Mouse (Mus musculus) midbrain, embryonic 14.5 days (tissue): ENCODE results near the gene Col7a1. TPM values are rescaled to one million over a fixed set of nuclear protein-coding genes. Genes with fewer than 3 reads are reported as not detected.
A peak's percentile ranks its signal among the peaks of the same experiment; 100 is the strongest.

Experiments
- ATAC-seq: fragments of 200-750 bp; cut with Nextera tagmentation; 2 replicates; pipeline ENCODE4 v1.8.0; 2017; ENCODE audit warnings: moderate number of reproducible peaks, moderate library complexity; ENCODE audit not compliant: low FRiP score, low TSS enrichment
- DNase-seq: peaks from one replicate; pipeline ENCODE4 v3.0.0-alpha.2; 2015
- H3K27ac ChIP-seq: fragments of 300-500 bp; sonication (generic); replicated peaks from 2 replicates; pipeline ENCODE4 v1.5.1; 2014; ENCODE audit warnings: mild to moderate bottlenecking, low read depth, low read length, moderate library complexity
- H3K27me3 ChIP-seq: fragments of 300-500 bp; sonication (generic); 2 replicates; pipeline ENCODE4 v1.6.1; 2014; ENCODE audit warnings: low read length, control low read depth, mixed read lengths; ENCODE audit not compliant: control insufficient read depth, insufficient read depth
- H3K36me3 ChIP-seq: fragments of 300-500 bp; sonication (generic); 2 replicates; pipeline ENCODE4 v1.6.1; 2014; ENCODE audit warnings: low read length, control low read depth; ENCODE audit not compliant: control insufficient read depth, insufficient read depth
- H3K4me1 ChIP-seq: fragments of 300-500 bp; sonication (generic); 2 replicates; pipeline ENCODE4 v1.6.1; 2014; ENCODE audit warnings: mild to moderate bottlenecking, antibody characterized with exemption, low read length, control low read depth; ENCODE audit not compliant: control insufficient read depth, insufficient read depth
- H3K4me2 ChIP-seq: fragments of 300-500 bp; sonication (generic); 2 replicates; pipeline ENCODE4 v1.6.1; 2014; ENCODE audit warnings: mild to moderate bottlenecking, low read length, moderate library complexity
- H3K4me3 ChIP-seq: fragments of 300-500 bp; sonication (generic); replicated peaks from 2 replicates; pipeline ENCODE4 v1.5.1; 2014; ENCODE audit warnings: low read depth, low read length
- H3K9ac ChIP-seq: fragments of 300-500 bp; sonication (generic); replicated peaks from 2 replicates; pipeline ENCODE4 v1.6.1; 2014; ENCODE audit warnings: mild to moderate bottlenecking, low read length, moderate library complexity
- H3K9me3 ChIP-seq: fragments of 300-500 bp; sonication (generic); 2 replicates; pipeline ENCODE4 v1.6.1; 2016; ENCODE audit warnings: low read length, control low read depth, mixed read lengths; ENCODE audit not compliant: control insufficient read depth
- WGBS: fragments of 180-500 bp; shearing (Covaris S2); extraction: QIAGEN DNeasy Blood & Tissue Kit; methylation state at CpG from one replicate; pipeline ENCODE4 v1.1.7; 2014; 5-methylcytosine and 5-hydroxymethylcytosine counted together
- polyA plus RNA-seq: library from polyadenylated mRNA; unstranded; fragments of >200 nt; fragmentation: Nextera tagmentation; extraction: Ambion mirVana; gene quantifications from 2 replicates; pipeline ENCODE4 v1.2.1, GENCODE M21; 2014

Gene Col7a1
- polyA plus RNA-seq, 1 experiment from 2014 or later: 1.5 TPM

DNA sequence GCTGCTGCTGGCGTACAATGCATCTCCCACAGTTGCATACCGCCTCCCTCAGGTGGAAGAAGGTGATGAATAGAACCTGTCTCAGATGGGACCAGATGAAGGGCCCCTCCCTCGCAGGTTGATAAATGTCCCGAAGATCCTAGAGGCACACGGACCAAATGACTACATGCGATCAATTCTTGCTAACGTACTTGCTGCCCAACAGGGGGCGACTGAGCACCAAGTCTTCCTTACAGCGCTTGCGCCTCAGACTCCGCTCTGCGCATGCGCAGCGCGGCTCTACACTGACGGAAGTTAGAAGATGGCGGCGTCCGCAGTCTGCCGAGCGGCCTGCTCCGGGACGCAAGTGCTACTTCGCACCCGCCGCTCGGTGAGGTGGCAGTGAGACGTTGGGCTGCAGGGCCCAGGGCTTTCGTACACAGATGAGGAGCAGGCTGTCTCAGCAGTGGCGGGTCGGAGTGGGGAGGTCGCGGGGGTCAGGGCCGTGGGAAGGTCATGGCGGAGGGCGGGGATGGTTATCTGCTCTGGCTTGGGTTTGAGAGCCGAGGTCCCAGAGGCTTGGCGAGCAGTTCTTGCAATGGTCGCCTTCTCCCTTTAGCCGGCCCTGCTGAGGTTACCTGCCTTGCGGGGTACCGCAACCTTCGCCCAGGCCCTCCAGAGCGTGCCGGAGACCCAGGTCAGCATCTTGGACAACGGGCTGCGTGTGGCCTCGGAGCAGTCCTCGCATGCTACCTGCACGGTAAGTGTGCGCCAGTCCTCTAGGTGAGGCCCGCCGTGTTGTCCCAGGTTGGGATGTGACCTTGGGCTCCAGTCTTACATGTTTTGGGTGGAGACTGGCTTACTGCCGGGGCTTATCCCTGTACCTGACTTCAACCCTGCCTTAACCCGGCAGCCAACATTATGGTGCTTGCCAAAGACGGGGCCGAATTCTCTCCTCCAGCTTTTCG, 16.7 kb upstream of the Col7a1 start, which contains the start of gene Uqcrc1:
Gene Uqcrc1, plus strand, starts transcription at position 216 of the 947 bp plus-strand sequence.
- WGBS: 1% methylated on average over 58 of the region's 58 CpGs
- Histone ChIP-seq H3K9ac (peak within 1 kb of the TSS; percentile 87), H3K4me3 (peak within 1 kb of the TSS; percentile 86), H3K4me2 (peak within 1 kb of the TSS; percentile 76), H3K4me1 (peaks cover 5% of the 10 kb centered on the region; the same call in 1 of the 2 replicates), H3K9me3 (no peaks in the 10 kb centered on the region), H3K27ac (peak within 1 kb of the TSS; percentile 78), H3K27me3 (no peaks in the 10 kb centered on the region), H3K36me3 (peaks cover 34% of the 10 kb centered on the region)
- DNase-seq (peak; percentile 100), ATAC-seq (peak; percentile 89)

- Histone ChIP-seq H3K4me1 (no peaks in the 10 kb centered on the region), H3K27me3 (no peaks in the 10 kb centered on the region), H3K9ac (no peak overlapping the region), H3K4me3 (no peak overlapping the region), H3K9me3 (no peaks in the 10 kb centered on the region), H3K36me3 (peaks cover 92% of the 10 kb centered on the region), H3K4me2 (no peak overlapping the region), H3K27ac (no peak overlapping the region)
- 88% methylated on average over 9 of the region's 9 CpGs for whole genome bisulfite sequencing
- ATAC-seq: no peak
- no peak for DNase-seq
Measured at GRCm38 (mm10) chr9:108945111-108945510, 8.3 kb upstream of the Col7a1 start.

DNA sequence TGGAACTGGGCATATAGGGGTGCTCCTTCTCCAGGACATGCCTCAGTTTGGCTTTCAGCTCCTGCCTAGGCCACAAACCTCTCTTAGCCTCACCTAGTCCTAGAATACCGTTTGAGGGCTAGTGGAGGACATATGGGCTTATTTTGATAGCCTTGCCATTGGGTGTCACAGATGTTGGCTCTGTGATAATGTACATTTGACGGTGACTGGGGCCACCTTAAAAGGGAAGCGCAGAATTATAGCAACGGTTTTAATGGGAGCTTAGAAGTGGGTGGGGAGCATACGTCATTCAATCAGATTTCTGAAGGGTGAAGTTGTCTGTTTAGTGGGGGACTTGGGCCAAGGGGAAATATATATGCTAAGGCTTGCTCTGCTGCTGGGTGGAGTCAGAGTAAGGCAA, 7.8 kb upstream of the Col7a1 start:
- H3K9ac ChIP-seq: no peak overlapping the region
- H3K4me2 ChIP-seq: no peak overlapping the region
- DNase-seq: no peak
- no peaks in the 10 kb centered on the region for H3K27me3 ChIP-seq
- H3K4me1 ChIP-seq: no peaks in the 10 kb centered on the region
- WGBS: 89% methylated on average over 5 of the region's 5 CpGs
- H3K36me3 ChIP-seq: peaks cover 92% of the 10 kb centered on the region
- no peak for ATAC-seq
- H3K9me3 ChIP-seq: no peaks in the 10 kb centered on the region
- H3K4me3 ChIP-seq: no peak overlapping the region
- H3K27ac ChIP-seq: no peak overlapping the region

GRCm38 (mm10) chr9:108949231-108949966, 4.0 kb upstream of the Col7a1 start:
- Histone ChIP-seq H3K4me1 (no peaks in the 10 kb centered on the region), H3K9me3 (no peaks in the 10 kb centered on the region), H3K9ac (no peak overlapping the region), H3K4me3 (no peak overlapping the region), H3K27me3 (peaks cover 15% of the 10 kb centered on the region; the same call in 1 of the 2 replicates), H3K4me2 (no peak overlapping the region), H3K27ac (no peak overlapping the region), H3K36me3 (peaks cover 67% of the 10 kb centered on the region)
- no peak for DNase-seq
- WGBS: 85% methylated on average over 13 of the region's 13 CpGs
- ATAC-seq: no peak

GRCm38 (mm10) chr9:108949967-108950728, 3.2 kb upstream of the Col7a1 start:
- no peak overlapping the region for H3K4me2 ChIP-seq
- no peak for ATAC-seq
- no peaks in the 10 kb centered on the region for H3K9me3 ChIP-seq
- peaks cover 59% of the 10 kb centered on the region for H3K36me3 ChIP-seq
- no peak overlapping the region for H3K4me3 ChIP-seq
- H3K27me3 ChIP-seq: peaks cover 15% of the 10 kb centered on the region; the same call in 1 of the 2 replicates
- 0 out of 2 replicates have a peak overlapping the region, but pooled peaks have one; percentile 37 for H3K27ac ChIP-seq
- DNase-seq: no peak
- no peak overlapping the region for H3K9ac ChIP-seq
- WGBS: 90% methylated on average over 9 of the region's 9 CpGs
- H3K4me1 ChIP-seq: no peaks in the 10 kb centered on the region

- WGBS: 92% methylated on average over 11 of the region's 11 CpGs
- Histone ChIP-seq H3K4me1 (no peaks in the 10 kb centered on the region), H3K27me3 (peaks cover 15% of the 10 kb centered on the region; the same call in 1 of the 2 replicates), H3K4me3 (no peak overlapping the region), H3K9ac (no peak overlapping the region), H3K27ac (no peak overlapping the region), H3K4me2 (no peak overlapping the region), H3K36me3 (peaks cover 8% of the 10 kb centered on the region), H3K9me3 (no peaks in the 10 kb centered on the region)
- no peak for DNase-seq
- ATAC-seq: no peak
Measured at GRCm38 (mm10) chr9:108955241-108955640, 1.9 kb downstream of the Col7a1 start.

GRCm38 (mm10) chr9:108955846-108956245, 2.5 kb downstream of the Col7a1 start:
- H3K4me1 ChIP-seq: no peaks in the 10 kb centered on the region
- H3K9me3 ChIP-seq: no peaks in the 10 kb centered on the region
- H3K27me3 ChIP-seq: peaks cover 15% of the 10 kb centered on the region; the same call in 1 of the 2 replicates
- H3K36me3 ChIP-seq: peaks cover 4% of the 10 kb centered on the region; the same call in 1 of the 2 replicates
- no peak for DNase-seq
- no peak overlapping the region for H3K4me3 ChIP-seq
- ATAC-seq: no peak
- no peak overlapping the region for H3K9ac ChIP-seq
- WGBS: 88% methylated on average over 11 of the region's 11 CpGs
- H3K4me2 ChIP-seq: no peak overlapping the region
- H3K27ac ChIP-seq: no peak overlapping the region

- Histone ChIP-seq H3K4me1 (no peaks in the 10 kb centered on the region), H3K36me3 (no peaks in the 10 kb centered on the region), H3K27me3 (no peaks in the 10 kb centered on the region), H3K4me2 (no peak overlapping the region), H3K4me3 (no peak overlapping the region), H3K9me3 (no peaks in the 10 kb centered on the region), H3K27ac (no peak overlapping the region), H3K9ac (no peak overlapping the region)
- 76% methylated on average over 3 of the region's 3 CpGs for WGBS
- no peak for ATAC-seq
- DNase-seq: no peak
Measured at GRCm38 (mm10) chr9:108963577-108963976, 10.2 kb downstream of the Col7a1 start.
